Mouse (Mus musculus): ENCODE measurements around the gene Ppp1cc. TPM values are rescaled to one million over a fixed set of nuclear protein-coding genes. Genes with fewer than 3 reads are reported as not detected.
"Not testable (repeated sequence)": the region's sequence is repeated elsewhere in the genome, so short reads cannot be mapped to it uniquely, and the experiment has no call there.

Gene Ppp1cc
- total RNA-seq, 2 experiments from 2014 or later: 171 to 173 TPM

DNA sequence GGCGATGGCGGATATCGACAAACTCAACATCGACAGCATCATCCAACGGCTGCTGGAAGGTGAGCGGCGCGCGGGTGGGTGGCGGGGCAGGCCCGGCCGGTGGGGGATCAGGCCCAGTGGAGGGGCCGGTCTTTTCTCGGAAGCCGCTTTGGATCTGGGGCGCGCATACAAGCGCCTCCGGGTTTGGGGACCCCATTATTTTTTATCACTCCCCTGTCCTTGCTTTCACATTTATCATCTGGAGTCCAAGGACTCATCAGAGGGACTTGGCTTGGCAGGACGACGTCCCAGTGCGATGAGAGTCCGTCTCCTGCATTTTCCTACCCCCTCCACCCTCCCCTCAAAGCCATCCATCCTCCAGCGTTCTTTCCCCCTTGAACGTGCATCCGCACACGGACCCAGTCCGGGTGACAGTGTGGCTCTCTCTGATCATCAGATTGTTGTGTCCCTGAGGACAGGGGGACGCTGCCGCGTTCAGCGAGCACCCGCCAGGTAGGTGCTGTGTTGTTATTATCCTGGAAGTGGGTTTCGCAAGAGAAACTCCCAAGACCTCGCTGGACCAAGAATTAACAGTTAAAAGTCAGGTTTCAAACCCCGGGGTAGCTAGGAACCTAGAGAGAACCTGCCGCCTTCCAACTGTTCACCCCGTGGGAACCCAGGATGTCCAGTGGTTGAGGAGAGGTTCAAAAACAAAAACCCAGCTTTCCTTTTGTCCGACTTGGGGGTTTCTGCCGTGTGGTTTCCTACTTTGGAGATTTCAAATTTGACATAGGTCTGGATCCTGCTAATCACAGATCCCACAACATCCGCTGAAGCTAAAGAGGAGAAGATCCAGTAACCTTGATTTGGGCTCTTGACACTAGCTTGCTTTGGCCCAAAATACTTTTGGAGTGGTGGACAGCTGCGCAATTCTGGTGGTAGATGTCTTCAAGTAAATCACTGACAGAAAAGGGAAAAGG lies 758 bp downstream of the Ppp1cc start:
- intact Hi-C loops (cut with DNase I): loop anchor here (2.0 kb wide), 1 partner anchor 16 kb away; no protein-coding TSS in a partner anchor
- peak in 1 of 2 experiments; percentile 50 for DNase-seq

DNA sequence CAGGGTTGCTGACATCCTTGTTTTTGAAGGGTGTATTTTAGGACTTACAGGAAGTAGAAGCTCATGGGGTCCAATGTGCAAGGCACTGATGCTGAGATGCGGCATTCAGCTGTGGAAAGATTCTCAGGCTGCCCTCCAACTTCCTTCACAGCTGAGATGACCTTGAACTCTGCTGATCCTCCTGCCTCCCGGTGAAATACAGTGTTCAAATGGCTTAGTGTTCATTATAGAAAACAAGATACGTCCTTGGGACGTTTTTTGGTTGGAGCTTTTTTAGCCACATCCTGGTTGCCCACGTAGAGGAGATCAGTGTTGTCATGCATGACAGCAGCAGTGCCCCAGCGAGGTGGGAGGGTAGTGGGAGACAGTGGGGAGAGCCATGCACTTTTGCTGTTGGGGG lies 5.1 kb downstream of the Ppp1cc start:
- intact Hi-C loops (cut with DNase I): no loop called here
- no peak for DNase-seq

DNA sequence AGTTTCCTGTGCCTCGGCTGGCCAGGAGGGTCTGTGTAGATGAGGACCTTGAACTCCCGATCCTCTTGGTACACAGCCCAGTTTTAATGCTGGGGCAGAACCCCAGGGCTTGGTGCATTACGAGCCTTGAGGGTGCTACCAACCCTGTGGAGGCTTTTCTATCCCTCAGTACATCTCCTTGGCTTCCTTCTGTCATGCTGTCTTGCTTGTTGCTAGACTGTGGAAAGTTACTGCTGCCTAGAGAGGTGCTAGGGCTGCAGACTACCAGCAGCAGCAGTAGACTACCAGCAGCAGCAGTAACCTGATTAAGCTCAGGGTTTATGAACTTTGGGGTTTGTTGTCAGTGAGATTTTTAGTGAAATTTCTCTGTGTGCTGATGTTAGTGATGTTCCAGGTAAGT lies 5.9 kb downstream of the Ppp1cc start:
- intact Hi-C loops (cut with DNase I): no loop called here
- no peak for DNase-seq

DNA sequence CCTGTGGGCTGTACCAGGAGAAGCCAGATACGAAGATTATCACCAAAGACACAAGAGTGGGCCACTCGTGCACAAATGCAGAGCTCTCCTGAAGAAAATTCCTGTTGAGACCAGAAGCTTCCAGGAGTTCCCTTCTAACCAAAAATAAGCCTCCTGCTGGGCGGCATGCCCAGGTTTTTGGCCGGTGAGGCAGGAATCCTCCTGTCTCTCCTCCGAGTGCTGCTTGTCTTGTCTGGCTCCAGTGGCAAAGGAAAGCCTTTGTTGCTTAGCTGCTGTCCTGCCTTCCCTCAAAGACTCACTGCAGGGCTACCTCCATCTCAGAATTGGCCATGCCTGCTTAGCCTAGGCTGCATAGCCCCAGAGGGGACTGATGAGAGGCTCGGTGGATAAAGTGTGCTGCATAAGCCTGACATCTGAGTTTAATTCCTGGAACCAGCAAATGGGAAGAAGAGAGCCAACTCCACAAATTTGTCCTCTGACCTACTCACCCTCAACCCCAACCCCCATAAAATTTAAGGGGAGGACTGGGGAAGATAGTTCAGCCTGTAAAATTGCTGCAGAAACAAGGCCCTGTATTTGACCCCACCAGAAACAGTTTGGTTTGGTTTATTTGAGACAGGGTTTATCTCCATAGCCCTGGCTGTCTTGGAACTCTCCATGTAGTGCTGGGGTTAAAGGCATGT lies 7.3 kb downstream of the Ppp1cc start:
- intact Hi-C loops (cut with DNase I): no loop called here
- no peak for DNase-seq

DNA sequence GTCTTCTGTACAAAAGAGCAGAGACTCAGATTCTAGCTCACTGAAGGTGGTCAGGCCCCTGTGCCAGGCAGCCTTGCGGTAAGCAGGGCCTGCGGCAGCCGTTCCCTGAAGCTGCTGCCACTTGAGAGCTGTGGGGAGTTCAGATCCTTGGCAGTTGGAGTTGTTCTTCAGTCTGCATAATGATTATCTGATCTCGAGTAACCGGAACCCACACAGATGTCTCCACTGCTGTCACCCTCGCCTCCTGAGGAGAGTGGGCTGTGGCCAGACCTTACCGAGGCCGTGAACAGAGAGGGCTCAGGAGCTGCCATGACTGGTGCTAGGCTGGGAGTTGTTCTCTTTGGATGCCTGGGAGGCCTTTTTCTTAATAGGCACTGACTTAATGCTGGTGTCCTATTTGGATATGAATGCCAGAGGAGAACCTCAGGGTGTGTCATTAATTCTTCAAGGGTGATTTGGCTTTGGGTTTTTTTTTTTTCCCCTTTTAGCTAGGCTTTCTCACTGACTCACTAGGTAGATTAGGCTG lies 8.6 kb downstream of the Ppp1cc start:
- intact Hi-C loops (cut with DNase I): no loop called here
- no peak for DNase-seq

DNA sequence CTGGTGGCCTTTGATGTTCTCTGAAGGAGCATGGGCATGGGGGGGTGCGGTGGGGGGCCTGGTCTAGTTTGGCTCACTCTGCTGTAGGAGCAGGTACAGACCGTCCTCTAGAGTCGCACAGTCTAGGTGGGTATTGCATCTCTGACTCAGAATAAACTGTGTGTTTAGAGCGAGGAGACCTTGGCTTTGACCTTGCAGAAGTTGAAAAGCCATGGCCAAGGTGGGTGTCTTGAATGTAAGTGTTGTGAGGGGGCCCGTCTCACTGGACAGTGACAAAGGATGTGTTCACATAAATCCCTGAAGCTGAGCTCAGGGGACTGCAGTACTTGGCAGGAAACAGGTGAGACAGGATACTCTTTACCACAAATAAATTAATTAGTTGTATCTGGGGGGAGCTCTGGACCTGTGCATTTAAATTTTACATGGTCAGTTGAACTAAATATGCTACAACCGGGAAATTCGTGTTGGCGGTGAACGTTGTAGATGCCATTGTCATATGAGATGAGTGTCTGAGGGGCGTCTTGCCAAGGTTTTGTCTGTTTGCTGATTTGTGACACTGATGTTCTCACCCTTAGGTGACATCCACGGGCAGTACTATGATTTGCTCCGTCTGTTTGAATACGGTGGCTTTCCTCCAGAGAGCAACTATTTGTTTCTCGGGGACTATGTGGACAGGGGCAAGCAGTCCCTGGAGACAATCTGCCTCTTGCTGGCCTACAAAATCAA lies 10.4 kb downstream of the Ppp1cc start:
- intact Hi-C loops (cut with DNase I): no loop called here
- no peak for DNase-seq

DNA sequence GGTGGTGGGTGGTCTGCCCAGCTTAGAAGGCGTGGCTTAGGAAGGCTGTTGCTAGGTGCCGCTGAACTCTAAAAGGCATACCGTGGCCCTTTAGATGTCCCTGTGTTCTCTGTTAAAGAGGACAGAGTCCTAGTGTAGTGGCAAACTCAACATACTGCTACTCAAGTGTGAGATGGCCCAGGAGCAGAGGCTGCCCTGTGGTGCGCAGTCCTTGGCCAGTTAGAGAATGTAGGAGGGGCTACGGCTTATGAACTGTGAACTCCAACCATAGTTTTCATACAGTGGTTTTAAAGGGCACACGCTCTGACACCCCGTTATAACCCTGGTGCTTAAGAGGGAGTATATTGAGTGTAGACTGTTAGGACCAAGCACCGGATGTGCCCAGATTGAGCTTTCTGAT lies 13.0 kb downstream of the Ppp1cc start:
- intact Hi-C loops (cut with DNase I): no loop called here
- no peak for DNase-seq

DNA sequence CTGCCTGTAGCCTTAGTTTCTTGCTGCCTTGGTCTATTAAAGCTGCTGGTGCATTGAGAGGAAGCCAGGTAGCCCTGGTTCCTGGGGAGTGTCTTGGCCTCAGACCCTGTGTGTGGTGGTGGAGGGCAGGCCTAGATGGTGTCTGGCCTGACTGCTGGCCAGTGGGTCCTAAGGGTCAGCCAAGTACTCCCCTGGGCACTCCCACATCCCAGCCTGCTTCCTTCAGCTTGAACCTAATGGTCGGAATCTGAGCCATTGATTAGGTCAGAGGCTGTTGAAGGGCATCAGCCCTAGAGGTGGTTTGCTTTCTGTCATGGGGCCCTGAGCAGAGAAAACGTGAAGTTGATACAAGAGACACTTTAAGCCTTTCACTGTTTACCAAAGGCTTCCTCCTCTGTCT lies 17.3 kb downstream of the Ppp1cc start:
- intact Hi-C loops (cut with DNase I): no loop called here
- DNase-seq: no peak

DNA sequence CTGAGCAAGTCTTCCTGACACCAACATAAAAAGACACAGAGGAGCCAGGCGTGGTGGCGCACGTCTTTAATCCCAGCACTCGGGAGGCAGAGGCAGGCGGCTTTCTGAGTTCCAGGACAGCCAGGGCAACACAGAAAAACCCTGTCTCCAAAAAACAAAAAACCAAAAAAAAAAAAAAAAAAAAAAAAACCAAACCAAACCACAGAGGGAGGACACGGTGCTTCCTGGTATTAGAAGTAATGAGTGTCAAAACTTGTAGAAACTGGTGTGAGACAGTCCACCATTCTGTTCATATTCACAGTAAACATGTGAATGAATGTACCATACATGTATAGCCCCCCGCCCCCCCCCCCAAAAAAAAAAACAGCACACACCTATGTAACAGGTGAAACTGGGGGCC lies 17.9 kb downstream of the Ppp1cc start:
- no peak for DNase-seq
- intact Hi-C loops (cut with DNase I): loop anchor here (1.0 kb wide), 1 partner anchor 45 kb away; no protein-coding TSS in a partner anchor

DNA sequence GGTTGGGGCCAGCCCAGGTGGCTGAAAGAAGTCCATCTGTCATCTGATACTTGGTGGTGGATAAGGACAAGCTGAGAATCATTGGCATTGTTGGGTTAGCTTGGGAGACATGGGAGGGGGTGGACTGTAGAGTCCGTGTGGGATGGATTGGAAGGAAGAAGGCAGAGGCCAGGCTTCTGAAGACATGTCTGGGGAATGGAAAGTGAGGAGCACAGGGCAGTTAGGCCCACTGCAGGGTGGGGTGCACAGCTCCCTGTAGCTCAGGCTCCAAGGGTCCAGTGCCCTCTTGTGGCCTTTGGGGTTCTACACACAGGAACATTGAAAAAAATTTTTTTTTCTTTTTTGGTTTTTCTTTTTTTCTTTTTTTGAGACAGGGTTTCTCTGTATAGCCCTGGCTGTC lies 18.3 kb downstream of the Ppp1cc start:
- peak; percentile 64 to 80 for DNase-seq

DNA sequence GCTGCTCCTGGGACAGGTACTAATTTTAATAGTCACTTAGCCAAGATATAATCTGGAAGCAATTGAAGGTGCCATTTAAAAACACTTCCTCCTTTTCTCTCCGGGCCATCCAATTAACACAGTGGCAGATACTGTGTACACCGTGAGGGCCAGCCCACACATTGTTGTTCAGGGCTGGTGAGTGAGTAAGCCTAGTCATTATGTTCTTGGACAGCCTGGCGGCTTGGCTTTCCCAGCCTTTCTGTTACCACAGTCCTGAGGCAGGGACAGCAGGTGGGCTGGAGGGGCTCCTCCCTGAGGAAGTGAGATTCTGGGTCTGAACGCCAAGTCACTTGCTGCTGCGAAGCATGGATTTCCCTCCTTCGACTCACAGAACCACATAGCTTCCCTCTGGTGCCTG lies 21.6 kb downstream of the Ppp1cc start:
- intact Hi-C loops (cut with DNase I): no loop called here
- no peak for DNase-seq

More for the DNA sequence above, 18.3 kb downstream of the Ppp1cc start:
- intact Hi-C loops (cut with DNase I): loop anchor here (1.0 kb wide), 1 partner anchor 45 kb away; no protein-coding TSS in a partner anchor

DNA sequence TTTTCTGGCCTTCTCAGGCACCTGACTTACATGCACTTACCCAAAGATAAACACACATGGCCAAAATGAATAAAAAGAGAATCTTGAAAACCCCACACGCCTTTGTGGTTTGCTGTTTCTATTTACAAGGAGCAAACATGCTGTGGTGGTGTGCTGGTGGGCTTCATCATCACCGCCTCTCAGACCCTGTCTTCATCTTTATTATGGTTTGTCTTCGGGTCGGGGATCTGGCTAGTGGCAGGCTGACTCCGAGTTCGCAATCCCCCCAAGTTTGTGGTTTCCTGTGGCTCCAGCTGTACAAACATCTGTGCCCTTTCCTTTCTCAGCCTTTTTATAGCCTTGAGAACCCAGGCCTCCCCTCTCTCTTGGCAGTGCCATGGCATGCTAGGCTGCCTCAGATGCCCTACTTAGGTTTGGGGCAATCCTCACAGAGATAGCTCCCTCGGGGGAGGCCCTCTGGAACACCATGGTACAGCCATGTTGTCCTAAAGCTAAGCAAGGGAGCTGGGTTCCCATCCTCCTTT lies 26.3 kb downstream of the Ppp1cc start:
- no peak for DNase-seq
- intact Hi-C loops (cut with DNase I): no loop called here

DNA sequence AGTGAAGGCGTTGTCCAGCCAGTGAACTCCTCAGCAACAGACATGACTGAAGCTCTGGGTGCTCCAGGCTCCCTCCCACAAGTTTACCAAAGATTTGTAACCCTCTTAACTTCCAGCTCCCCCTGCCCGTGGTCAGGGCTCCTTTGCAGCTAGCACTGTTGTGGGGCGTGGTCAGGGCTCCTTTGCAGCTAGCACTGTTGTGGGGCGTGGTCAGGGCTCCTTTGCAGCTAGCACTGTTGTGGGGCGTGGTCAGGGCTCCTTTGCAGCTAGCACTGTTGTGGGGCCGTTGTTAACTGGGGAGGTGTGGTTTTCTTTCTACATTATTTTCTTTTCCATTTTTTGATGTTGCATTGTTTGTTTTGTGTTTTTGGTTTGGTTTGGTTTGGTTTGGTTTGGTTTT lies 26.8 kb downstream of the Ppp1cc start:
- intact Hi-C loops (cut with DNase I); DNase-seq: not testable (repeated sequence)

DNA sequence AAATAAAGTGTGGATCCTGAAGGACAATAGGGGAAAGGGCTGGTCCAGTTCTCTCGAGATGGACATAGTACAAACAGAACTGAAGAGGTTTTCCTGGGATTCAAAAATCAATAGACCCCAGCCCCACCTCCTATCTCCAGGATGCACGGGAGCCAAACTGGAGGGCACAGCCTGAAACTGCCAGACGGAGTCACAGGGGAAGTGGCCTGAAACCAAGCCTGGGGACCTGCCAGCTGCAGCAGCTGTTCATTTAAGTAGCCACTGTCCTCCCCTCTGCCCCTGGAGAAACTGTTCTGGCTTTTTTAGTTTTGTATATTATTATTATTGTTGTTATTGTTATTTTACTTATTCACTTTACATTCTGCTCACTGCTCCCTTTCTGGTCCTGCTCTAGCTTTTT lies 31.0 kb downstream of the Ppp1cc start:
- intact Hi-C loops (cut with DNase I): no loop called here
- no peak for DNase-seq

DNA sequence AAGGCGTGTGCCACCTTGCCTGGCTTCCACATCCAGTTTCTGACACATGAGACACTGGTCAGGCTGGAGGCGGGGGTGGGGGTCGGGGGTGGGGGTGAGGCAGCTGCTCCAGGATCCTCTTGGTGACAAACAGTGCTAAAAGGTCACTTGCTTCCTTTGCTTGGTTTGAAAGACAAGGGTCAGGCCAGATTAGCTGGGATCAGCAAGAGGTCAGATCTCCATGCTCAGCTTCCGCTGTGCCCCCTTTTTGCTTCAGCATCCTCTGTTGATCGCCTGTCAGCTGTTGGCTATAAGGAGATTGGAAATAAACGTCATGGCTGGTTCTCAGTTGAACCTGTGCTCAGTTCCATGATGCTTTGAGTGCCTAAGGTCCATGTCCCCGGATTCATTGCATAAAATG lies 32.4 kb downstream of the Ppp1cc start:
- intact Hi-C loops (cut with DNase I): loop anchor here (2.0 kb wide), 1 partner anchor 14 kb away; no protein-coding TSS in a partner anchor
- no peak for DNase-seq

DNA sequence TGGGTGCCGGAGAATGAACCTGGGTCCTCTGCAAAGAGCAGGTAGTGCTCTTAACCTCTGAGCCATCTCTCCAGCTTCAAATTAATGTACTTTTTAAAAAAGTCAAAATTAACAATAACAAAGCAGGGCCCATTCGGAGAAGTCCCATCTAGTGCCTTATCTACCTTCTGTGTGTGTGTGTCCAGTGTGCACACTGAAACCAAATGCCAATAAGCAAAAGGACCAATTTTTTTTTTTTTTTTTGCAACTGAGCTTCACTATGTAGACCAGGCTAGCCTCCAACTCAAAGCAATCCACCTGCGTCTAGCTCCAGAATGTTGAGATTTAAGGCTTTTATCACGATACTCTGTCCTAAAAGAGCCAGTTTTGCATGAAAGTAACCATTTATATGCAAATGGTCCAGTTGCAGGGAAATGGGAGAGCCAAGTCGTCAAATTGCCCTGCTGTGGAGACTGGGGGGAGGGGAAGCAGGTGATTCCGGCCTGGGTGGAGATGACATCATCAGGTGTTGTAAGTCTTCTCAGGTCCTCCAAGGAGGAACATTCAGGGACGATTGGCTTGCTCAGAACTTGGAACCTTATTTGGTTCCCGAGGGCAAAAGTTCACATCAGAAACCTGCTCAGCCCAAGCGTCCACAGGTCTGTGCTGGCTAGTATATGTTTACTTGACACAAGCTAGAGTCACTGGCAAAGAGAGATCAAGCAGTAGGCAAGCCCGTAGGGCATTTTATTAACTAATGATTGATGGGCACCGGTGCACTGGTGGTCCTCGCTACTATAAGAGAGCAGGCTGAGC lies 33.4 kb downstream of the Ppp1cc start:
- intact Hi-C loops (cut with DNase I): loop anchor here (2.0 kb wide), 1 partner anchor 13 kb away; no protein-coding TSS in a partner anchor
- DNase-seq: no peak

DNA sequence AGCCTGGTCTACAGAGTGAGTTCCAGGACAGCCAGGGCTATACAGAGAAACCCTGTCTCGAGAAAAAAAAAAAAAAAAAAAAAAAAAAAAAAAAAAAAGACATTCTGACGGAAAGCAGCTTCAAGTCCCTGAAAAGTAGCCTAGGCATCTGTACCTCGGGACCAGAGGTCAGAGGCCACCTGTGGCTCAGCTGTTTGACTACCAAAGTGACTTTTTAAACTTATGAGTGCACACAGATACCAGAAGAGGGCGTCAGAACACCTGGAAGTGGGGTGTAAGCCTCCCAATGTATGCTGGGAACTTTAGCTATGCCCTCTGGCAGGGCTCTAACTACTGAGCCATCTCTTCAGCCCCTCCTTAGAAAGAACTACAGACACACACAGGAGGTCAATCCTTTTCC lies 34.3 kb downstream of the Ppp1cc start:
- DNase-seq: no peak
- intact Hi-C loops (cut with DNase I): no loop called here

DNA sequence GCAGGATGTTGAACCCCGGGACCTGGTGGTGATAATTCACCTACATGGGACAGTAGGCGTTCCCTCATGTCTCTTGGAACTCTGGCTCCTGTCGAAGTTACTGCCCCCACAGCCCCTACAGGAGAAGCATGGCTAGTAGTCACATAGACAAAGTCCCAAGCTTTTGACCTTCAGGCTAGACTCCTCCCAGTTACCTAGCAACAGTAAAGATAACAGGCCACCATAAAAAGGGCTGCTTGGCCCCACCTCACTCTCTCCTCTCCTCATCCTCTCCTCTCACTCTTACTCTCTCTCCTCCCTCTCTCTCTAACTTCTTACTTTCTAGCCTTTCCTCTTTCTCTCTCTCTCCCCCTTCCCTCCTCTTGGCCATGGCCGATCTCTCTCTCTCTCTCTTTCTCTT lies 42.8 kb downstream of the Ppp1cc start:
- DNase-seq: no peak
- intact Hi-C loops (cut with DNase I): no loop called here

DNA sequence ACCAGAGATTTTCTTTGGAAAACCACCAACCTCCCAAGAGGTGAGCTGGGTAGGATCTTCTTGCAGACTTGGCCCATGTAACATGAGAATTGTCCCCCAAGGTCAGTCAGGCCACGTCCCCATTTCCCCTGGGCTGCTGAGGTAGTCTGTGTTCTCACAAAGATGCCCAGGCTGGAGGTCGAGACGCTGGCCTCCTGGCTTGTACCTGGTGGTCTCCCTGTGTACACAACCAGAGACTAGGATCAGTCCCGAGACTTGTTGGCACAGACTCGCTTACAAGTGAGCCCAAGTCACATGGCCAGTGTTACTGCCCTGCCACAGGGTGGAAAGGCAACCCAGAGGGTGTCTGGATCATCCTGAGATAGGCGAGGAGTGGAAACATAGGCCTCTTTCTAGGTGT lies 43.8 kb downstream of the Ppp1cc start:
- intact Hi-C loops (cut with DNase I): no loop called here
- DNase-seq: no peak

DNA sequence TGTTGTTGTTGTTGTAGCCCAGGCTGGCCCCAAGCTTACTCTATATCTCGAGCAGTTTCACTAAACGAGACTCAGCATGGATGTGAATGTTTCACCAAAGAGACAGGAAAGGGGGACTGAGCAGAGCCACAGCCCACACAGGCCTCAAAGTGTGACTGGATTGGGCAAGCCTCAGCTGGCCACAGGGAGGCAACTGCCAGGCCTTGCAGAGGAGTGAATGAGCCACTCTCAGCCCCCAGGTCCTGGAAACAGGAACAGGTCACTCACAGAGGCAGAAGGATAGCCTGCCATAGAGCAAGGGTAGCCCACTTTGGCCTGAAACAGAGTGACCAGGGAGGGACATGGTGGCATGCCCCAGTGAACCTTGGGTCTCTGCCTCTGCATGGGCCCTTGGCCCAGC lies 46.1 kb downstream of the Ppp1cc start:
- intact Hi-C loops (cut with DNase I): loop anchor here (2.0 kb wide), 1 partner anchor 13 kb away; no protein-coding TSS in a partner anchor
- DNase-seq: no peak

Measured in heart, postnatal 10 days (tissue).